Mouse (Mus musculus): ENCODE data around the gene Pced1b.
"Not testable (repeated sequence)": the region's sequence is repeated elsewhere in the genome, so short reads cannot be mapped to it uniquely, and the experiment has no call there.

Gene Pced1b

GRCm38 (mm10) chr15:97374085-97374844 lies 127.4 kb downstream of the Pced1b start:
- DNase-seq = no peak

- DNase-seq = no peak
Measured at GRCm38 (mm10) chr15:97374845-97375720, 128.2 kb downstream of the Pced1b start.

- DNase-seq = no peak
Measured at GRCm38 (mm10) chr15:97376081-97376742, 129.3 kb downstream of the Pced1b start.

- no peak for DNase-seq
Measured at GRCm38 (mm10) chr15:97376792-97377222, 129.9 kb downstream of the Pced1b start.

- no peak for DNase-seq
Measured at GRCm38 (mm10) chr15:97378061-97378460, 131.2 kb downstream of the Pced1b start.

- DNase-seq = no peak
Measured at GRCm38 (mm10) chr15:97379489-97380304, 132.8 kb downstream of the Pced1b start.

- no peak for DNase-seq
Measured at GRCm38 (mm10) chr15:97382567-97382966, 135.7 kb downstream of the Pced1b start.

- no peak for DNase-seq
Measured at GRCm38 (mm10) chr15:97383523-97384141, 136.7 kb downstream of the Pced1b start.

GRCm38 (mm10) chr15:97384170-97385018 lies 137.5 kb downstream of the Pced1b start:
- no peak for DNase-seq

GRCm38 (mm10) chr15:97385174-97385573 lies 138.3 kb downstream of the Pced1b start:
- DNase-seq = not testable (repeated sequence)

- DNase-seq = no peak
Measured at GRCm38 (mm10) chr15:97387793-97388192, 140.9 kb downstream of the Pced1b start.

GRCm38 (mm10) chr15:97389577-97389976 lies 142.7 kb downstream of the Pced1b start:
- DNase-seq = no peak

- no peak for DNase-seq
Measured at GRCm38 (mm10) chr15:97390778-97391177, 143.9 kb downstream of the Pced1b start.

- no peak for DNase-seq
Measured at GRCm38 (mm10) chr15:97391436-97391835, 144.5 kb downstream of the Pced1b start.

- no peak for DNase-seq
Measured at GRCm38 (mm10) chr15:97394561-97394960, 147.7 kb downstream of the Pced1b start.

GRCm38 (mm10) chr15:97396586-97397299 lies 149.8 kb downstream of the Pced1b start:
- DNase-seq = no peak

GRCm38 (mm10) chr15:97397793-97398192 lies 150.9 kb downstream of the Pced1b start:
- DNase-seq = no peak

- DNase-seq = no peak
Measured at GRCm38 (mm10) chr15:97400866-97401265, 154.0 kb downstream of the Pced1b start.

GRCm38 (mm10) chr15:97404483-97404882 lies 157.6 kb downstream of the Pced1b start:
- DNase-seq = no peak

GRCm38 (mm10) chr15:97404998-97405397 lies 158.1 kb downstream of the Pced1b start:
- DNase-seq = no peak
